Mouse (Mus musculus): ENCODE results near the gene Cfl1.
A peak's percentile ranks its signal among the peaks of the same experiment; 100 is the strongest.

Gene Cfl1

DNA sequence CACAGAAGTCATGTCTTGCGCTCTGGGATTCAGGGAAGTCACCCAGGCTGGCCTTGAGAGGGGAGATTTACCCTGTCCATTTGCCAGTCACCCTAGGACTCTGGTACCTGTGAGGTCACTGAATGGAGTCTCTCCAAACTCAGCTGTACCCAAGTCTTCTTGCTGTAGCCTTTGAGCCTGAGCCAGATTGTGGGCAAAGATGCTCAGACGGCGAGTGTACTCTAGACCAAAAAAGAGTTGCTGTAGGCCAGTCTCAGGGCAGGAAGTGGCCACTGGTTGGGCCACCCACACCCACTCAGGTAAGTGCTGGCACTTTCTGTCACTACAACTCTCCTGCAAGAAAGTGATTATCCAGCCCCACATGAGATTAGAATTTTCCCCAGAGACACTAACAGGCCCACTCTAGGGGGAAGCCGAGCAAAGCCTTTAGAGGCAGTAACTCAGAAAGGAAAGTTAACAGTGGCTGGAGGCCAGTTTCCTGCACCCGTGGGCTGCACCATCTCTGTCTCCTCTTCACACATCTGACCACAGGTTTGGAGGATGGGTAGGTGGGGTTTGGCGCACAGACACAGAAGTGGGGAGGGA is 23.2 kb upstream of the Cfl1 start:
- DNase-seq, result peak in 1 of 2 experiments; percentile 26

DNA sequence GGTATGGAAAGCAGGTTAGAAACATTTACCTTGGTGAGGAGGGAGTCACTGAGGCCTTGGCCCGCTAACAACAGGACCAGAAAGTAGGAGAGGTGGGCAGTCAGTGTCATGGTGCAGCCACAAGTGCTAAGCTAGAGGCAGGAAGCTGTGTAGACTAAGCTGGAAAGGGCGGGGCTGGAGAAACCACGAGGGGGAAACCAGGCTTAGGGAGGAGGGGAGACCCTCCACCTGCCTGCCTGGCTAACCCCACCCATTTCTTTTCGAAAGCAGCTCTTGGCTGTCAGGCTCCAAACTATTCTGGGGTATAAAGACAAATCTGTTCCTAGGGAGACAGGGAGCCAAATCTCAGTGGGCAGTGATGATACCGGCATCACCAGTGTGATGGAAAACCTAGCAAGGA is 21.9 kb upstream of the Cfl1 start, which contains the start of gene Ctsw:
TSS of gene Ctsw (minus strand) at position 134 of the 400 bp plus-strand sequence.
- peak in 1 of 2 experiments; percentile 37 for DNase-seq

DNA sequence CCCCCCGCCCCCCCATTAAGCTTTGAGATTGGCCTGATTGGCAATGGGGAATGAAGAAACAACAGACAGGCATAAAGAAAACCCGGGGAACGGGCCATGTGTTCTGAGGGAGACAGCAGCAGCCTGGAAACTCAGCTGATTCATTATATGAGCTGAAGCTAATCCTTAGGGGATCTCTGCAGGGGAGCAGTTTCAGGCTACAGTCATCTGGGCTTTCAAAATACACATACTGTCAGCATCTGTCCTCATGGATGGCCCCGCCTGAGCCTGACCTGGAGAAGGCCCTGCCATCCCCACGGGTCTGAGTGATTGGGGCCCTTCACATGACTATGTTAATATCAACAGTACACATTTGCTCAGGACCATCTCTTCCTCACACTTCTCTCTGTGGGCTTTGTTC is 18.4 kb upstream of the Cfl1 start:
- no peak for DNase-seq

DNA sequence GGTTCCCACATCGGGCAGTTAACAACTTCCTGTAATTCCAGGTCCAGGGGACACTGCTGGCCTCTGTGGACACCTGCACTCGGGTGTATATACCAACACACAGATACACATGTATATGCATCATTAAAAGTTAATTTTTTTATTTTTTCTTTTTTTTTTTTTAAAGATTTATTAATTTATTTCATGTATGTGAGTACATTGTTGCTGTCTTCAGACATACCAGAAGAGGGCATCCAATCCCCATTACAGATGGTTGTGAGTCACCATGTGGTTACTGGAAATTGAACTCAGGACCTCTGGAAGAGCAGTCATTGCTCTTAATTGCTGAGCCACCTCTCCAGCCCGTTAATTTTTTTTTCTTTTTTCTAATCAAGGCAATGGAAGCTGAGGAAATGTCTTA is 17.4 kb upstream of the Cfl1 start:
- no peak for DNase-seq

DNA sequence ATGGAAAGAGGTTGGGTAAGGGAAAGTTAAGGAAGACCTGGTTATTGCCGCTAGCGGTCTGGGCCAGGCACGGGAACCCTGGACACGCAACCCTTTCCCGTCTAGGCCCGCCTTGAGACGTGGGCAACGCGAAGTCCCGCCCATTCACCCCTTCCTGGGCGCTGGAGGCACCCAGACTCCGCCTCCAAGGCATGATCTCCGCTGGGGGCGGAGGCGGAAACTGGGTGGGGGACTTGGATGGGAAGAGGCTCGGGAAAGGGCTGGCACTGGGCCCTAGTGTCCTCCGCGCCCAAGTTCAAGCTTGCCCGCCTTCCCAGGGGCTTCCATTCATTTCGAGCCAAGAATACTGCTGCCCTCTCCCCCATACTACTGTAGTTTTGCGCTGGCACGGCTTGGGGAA is 16.5 kb upstream of the Cfl1 start, which contains the start of gene Efemp2:
TSS of gene Efemp2 (plus strand) at position 235 of the 400 bp plus-strand sequence.
- DNase-seq, result peak; percentile 84 to 92

DNA sequence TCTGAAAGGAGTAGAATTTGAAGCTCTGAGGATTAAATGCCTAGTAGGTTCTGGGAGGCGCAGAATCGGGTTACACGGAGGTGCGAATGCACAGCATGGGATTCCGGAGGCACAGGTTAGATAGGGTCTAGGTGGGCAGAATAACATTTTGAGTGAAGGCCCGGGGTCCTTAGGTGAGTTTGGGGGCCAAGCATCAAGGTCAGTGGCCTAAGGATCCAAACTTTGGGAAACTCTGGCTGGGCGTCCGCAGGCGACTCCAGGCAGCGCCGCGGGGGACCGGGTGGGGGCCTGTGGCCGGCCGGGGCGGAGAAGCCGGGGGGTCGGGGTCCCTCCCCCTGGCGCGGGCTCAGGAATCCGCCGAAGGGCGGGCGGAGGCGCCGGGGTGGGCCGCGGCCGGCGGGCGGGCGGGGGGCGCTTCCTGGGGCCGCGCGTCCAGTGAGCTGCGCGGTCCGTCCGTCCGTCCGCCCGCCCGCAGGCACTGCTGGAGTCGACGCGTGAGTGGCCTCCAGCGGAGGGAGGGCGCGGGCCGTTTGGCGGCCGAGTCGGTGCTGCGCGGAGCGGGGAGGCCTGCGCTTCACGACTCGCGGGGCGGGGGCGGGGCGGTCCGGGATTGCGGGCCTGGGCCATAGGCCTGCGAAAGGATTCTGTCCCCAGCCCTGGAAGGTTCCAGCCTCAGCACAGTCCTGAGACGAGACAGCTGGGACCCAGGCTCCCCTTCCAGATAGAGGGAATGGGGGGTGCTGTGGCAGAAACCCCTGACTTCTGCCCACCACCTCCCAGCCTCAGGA is 15.8 kb upstream of the Cfl1 start:
- peak; percentile 48 to 69 for DNase-seq

DNA sequence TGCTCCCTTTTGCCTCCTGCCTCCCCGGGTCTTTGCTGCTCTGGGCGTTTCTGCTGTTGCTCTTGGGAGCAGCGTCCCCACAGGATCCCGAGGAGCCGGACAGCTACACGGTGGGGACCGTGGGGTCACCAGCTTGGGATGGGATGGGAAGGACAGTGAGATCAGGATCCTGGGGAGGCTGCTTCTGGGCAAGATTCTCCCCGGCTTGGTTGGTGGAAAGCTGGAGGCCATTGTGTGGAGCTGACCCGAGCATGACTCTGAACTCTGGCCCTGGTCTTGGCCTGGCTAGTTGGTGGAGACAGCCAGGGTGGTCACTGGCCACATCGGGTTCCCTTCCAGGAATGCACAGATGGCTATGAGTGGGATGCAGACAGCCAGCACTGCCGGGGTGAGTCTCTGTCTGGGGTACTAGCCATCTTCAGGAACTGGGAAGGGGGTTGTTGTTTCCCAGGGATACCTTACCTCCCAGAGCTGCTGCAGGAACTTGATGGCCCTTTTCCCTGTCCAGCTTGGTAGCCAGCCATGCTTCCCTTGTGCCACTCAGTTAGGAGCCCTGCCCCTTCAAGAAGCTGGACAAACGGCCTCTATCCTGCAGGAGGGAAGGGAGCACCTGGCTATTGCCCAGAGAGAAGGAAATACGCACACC is 15.1 kb upstream of the Cfl1 start:
- no peak for DNase-seq

DNA sequence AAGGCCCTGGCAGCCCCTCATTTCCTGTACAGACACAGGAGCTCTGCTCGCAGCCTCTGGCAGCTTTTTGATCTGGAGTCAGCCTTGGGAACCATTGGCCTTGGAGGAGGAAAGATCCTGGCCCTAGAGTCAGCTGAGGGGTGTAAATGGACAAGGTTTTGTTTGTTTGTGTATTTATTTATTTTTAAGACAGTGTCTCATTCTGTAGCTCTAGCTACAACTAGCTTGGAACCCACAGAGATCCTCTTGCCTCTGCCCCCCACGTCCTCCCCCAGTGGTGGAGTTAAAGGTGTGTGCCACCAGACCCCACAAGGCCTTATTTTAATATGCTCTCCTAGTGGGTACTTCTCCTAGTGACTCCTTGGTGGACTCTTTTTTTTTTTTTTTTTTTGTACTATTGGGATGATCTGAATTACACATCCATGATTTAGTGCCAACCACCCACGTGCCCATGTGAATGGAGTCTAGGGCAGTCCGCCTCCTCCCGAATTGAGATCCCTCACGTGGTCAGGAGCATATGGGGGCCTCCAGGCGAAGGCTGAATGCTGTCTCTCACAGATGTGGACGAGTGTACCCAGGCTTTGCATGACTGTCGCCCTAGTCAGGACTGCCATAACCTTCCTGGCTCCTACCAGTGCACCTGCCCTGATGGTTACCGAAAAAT is 13.1 kb upstream of the Cfl1 start:
- DNase-seq, result no peak

DNA sequence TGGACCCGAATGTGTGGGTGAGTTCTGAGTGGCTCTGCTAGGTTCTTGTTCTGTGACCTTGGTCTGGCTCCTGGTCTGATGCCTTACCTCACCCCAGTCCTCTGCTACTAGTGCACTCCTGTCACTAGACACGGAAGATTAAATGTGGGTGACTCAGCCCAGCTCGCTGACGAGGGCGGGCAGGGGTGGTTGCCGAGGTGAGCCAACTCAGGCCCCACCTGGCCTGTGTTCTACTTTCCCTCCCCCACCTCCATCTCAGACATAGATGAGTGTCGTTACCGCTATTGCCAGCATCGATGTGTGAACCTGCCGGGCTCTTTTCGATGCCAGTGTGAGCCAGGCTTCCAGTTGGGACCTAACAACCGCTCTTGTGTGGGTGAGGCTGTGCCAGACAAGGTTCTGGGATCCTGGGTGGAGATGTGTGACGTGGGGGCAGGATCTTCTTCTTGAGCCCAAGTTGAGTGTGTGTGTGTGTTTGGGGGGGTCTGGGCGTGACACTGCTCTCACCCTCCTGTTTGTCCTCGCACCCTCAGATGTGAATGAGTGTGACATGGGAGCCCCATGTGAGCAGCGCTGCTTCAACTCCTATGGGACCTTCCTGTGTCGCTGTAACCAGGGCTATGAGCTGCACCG is 12.5 kb upstream of the Cfl1 start:
- no peak for DNase-seq

DNA sequence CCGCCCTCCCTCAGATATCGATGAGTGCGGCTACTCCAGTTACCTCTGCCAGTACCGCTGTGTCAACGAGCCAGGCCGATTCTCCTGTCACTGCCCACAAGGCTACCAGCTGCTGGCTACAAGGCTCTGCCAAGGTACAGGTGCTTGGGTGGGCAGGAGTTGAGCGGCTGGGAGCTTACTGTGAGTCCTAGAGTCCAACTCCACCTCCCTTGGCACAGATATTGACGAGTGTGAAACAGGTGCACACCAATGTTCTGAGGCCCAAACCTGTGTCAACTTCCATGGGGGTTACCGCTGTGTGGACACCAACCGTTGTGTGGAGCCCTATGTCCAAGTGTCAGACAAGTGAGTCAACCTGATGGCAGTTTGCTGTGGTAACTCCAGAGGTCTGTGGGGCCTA is 10.2 kb upstream of the Cfl1 start:
- DNase-seq, result peak in 1 of 2 experiments; percentile 29

DNA sequence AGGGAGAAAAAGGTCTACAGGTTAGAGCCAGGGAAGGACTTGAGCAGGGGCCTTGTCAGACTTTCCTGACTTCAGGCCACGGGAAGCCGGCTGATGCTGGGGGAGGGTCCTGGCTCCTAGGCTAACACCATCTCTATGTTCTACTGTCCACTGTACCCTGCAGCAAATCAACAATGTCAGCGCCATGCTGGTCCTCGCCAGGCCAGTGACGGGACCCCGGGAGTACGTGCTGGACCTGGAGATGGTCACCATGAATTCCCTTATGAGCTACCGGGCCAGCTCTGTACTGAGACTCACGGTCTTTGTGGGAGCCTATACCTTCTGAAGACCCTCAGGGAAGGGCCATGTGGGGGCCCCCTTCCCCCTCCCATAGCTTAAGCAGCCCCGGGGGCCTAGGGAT is 8.9 kb upstream of the Cfl1 start:
- DNase-seq, result peak in 1 of 2 experiments; percentile 41

DNA sequence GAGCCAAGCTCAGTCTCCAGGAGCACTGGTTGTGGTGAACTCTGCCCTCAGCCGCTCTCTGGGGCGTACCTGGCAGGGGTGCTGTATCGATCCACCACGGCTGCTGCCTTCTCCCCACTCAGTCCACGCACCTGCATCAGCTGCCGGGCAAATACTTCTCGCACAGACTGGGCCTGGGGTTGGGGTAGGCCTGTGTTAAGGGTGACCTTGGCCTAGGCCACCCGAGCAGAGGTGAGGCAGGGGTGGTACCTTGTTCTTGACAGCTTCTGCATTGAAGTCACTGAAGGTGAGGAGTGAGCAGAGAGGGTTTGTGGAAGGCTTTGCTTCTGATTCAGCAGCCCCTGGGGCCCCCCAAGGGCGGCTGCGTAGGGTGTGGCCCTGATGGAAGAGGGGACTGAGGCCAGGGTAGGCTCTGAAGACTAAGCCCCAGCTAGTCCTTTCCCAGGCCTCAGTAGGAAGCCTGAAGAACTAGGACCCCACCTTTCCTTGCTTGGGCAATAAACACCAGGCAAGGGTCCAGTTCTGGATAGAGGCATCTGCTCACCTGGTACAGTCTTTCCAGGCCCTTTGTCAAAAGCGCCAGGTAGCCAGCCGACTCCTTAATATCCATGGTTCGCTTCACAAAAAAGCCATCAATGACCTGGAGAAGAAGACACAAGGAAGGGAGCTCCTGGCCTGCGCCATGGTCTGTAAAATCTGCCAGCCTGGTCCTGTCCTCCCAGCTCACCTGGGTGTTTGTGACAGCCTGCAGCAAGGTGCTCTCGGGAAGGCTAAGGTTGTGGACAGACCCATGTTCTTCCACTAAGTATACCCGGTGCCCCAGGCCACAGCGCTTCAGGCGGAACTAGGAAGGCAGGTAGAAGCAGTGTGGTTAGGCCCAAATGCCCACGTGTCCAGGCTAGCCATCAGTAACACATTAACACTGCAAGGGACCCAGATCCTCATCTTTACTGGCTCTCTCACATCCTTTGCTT is 6.6 kb upstream of the Cfl1 start:
- peak in 1 of 2 experiments; percentile 41 for DNase-seq

DNA sequence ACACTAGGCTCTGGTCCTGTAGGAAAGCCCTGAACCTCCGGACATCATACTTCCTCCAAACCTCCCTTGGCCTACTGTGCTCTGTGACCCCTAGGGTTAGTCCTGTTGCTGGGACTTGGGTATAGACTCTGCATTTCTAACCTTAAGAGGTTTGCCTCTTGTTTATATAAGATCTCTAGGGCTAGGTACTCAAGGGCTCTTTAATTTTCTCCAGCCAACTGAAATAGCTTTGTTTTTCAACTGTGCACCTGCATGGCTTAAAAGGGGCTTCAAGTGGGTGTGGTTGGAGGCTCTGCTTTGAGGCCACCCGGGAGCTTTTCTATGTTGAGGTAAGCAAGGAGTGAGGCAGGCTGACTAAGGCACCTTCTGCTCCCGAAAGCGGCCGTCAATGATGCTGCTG is 5.8 kb upstream of the Cfl1 start:
- DNase-seq, result no peak

DNA sequence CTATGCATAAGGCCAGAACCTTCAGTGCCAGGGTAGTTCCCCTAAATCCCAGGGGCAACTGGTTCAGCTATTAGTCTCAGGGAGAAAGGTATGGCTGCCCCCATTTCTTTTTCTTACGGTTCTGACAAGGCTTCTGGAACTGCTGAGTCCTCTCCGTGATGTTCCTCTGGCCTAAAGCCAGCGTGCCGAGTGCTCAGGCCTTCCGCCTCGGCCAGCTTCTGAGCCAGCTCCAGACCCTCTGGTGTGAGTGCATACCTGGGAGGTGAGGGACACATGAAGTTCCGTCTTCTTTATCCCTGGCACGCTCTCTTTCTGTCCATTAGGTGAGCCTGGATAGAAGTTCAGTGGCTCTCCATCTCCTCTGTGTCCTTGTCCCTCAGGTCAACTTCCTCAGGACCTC is 4.9 kb upstream of the Cfl1 start:
- DNase-seq, result peak; percentile 3 to 33

DNA sequence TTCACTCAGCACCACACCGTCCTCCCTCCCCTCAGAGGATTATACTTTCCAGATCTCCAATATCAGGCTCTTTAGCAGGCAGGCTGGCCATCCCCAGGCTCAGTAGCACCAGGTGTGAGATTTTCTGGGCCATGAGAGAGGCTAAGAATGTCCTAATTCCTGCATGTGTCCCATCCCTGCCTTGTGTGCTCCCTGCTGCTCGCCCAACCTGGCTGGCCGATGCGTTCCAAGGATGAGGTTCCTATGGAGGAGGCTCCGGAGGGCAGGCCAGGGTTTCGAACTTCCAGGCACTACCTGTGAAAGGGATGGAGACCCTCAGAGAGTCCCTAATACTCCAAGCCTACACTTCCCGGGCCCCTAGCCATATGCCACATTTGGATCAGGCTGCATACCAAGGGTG is 4.4 kb upstream of the Cfl1 start:
- DNase-seq, result peak in 1 of 2 experiments; percentile 45

DNA sequence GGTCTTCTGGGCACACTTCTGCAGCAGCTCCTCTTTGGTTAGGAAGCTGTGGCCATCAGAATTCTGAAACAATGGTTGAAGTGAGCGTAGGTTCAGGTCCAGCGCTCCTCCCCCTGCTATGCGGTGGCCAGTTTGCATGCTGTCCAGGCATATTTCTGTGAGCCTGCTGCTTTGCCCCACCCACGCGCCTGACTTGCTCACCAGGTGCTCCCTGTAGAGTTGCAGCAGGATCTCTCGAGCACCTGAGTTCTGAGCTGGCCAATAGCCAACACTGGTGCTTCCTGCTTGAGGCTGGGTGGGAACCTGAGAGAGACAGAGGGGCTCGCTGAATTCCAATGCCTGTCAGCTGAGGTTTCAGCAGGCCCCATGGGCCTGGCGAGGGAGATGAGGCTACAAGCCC is 4.0 kb upstream of the Cfl1 start:
- DNase-seq, result peak; percentile 26 to 51

DNA sequence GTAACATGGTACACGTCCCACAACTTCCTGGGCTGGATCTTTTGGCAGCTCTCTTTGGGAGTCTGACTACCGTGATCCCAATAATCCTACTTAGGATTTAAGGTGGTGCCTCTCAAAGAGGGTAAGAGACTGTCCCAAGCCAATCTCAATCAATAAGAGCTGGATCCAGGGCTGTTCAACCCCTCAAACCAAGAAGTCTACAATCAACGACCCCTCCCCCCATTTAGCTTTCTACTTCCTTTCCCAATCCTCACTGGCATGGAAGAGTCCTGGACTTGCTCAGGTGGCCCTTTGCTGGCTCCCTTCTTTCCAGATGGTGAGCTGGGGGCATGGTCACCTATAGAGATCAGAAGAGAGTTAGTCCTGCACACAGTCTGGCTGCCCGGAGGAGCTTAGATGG is 3.5 kb upstream of the Cfl1 start:
- peak in 1 of 2 experiments; percentile 38 for DNase-seq

DNA sequence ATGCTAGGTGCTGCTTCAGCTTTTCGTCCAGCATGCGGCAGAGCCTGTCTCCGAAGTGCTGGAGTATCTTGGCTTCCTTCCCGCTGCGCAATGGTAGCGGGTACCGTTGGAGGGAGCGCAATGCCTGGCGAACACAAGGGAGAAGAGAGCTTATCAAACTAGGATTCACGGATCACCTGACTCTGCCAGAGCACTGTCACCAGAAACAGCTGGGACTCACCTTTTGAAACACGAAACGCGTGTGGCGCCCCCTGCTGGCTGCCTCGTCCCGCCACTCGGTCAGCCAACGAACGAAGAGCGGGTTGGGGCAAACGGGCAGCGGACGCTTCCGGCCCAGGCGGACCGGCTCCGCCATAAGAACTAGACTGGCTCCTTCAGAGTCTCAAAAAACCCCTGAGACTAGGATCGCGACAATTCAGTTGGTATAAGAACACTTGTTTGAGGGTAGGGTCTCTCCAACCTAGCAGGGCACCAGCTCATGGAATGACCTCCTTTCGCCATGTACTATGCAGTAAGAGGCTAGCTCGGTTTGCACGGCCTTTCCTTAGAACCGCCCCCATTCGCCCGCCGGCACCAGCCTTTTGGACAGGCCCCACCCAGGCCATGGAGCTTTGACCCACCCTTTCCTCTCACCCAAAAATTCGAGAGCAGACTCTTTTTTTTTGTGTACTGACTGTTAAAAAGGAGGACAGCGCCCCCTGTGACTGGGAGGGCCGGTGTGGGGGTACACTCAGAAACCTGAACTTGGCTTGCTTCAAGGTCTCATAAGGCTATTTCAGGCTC is 2.3 kb upstream of the Cfl1 start, which contains the start of gene Mus81:
TSS of gene Mus81 (minus strand) at position 635 of the 783 bp plus-strand sequence.
- peak; percentile 98 to 99 for DNase-seq

DNA sequence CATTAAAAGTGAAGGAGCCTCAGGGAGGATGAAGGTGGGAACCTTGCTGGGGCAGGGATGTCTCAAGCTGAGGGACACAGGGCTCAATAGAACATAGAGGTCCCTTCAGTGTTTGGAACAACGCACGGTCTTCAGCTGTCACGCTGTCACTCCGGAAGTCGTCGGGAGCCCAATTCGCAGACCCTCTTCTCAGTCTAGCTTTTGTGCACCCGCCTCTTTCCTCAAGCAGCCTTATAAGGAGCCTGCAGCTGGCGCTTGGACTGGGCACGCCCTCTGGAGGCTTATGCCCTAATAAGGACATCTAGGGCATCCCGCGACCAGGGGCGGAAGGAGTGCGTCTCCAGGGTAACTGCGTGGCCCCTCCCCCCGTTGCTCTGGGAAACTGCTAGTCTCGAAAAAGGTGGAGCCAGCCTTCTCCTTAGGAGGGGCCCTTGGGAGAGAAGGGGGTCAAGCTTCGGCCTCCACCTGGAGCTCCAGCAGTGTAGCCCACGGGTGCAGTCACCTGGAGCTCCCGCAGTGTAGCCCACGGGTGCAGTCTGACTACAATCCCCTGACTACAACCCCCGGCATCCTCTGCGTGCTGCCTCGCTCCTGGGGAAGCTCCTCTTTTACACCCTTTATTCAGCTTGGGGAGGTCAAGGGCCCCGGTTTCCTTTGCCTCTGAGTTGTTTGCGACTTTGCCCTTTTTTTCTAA is 1.2 kb upstream of the Cfl1 start:
- DNase-seq, result peak; percentile 99

DNA sequence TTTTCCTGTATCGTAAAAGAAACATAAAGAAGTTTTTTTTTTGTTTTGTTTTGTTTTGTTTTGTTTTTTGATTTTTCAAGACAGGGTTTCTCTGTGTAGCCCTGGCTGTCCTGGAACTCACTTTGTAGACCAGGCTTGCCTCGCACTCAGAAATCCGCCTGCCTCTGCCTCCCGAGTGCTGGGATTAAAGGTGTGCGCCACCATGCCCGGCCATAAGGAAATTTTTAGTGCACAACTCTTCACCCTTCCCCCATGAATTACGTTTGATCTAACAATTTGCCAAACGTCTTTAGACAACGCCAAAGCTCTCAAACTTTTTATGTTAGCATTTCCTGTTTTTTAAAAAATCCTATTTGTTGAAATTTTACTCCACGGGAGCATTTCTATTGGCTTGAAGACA is 534 bp upstream of the Cfl1 start:
- DNase-seq, result peak in 1 of 2 experiments; percentile 23
